Mouse (Mus musculus) ovary, postnatal 36 days (tissue): Measurements from ENCODE around the gene Aox2.

Experiments
- DNase-seq: peaks from one replicate; pipeline ENCODE4 v3.0.0; 2022; ENCODE audit warnings: low spot score, mixed read lengths

The Aox2 gene

DNA sequence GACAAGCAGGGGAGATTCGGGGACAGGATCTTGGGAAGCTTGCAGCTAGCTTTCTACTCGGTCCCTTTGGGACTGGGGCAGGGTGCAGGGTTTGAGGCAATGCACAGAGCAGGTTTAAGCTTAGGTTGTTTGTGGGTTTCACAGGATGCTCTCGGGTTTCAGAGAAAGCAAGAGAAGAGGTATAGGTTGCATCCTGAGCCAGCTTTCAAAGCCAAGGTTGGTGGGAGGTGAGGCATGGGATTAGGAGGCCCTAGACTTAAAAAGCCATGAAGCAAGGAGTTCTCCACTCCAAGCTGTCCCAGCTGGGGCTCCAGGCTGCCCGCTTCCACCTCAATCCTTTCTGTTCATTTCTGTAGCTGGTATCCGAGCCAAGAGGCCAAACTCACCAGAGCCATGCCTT is at the start of gene Aox2:
TSS of gene Aox2 (plus strand) at position 301 of the 400 bp plus-strand sequence.
- no peak for DNase-seq

DNA sequence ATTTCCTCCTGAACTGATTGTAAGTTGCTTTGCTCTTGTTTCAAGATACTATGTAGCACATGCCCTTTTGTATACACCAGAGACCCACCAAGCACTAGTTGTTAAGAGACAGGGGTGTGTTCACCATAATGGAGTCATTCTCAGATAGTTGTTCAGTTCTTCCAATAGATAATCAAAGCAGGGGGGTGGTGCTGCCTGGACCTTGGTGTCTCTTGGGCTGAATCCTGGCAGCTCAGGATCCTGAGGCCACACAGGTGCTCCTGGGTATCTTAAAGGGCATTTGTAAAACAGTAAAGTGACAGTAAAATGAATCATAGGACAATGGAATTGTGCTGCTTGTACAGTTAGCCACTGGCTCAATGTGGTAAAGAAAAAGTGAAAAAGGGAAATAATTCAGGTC is 49.2 kb upstream of the Aox2 start:
- no peak for DNase-seq

DNA sequence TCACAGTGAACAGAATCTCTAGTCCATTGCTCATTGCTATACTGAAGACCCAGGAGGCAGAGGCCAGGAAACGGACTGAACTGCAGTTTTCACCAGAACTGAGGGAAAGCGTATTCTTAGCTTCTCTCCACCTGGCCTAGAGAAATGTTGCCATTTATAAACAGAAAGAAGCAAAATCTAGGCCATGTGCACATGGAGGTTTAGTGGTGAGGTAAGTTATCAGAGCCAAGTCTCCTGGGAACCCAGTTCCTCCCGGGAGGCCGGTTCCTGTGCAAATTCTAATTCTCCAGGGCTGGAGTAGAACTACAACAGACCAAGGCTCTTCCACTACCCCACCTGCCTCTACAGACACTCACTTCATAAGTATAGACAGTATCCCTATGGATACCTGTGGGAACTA is 48.4 kb upstream of the Aox2 start:
- no peak for DNase-seq

DNA sequence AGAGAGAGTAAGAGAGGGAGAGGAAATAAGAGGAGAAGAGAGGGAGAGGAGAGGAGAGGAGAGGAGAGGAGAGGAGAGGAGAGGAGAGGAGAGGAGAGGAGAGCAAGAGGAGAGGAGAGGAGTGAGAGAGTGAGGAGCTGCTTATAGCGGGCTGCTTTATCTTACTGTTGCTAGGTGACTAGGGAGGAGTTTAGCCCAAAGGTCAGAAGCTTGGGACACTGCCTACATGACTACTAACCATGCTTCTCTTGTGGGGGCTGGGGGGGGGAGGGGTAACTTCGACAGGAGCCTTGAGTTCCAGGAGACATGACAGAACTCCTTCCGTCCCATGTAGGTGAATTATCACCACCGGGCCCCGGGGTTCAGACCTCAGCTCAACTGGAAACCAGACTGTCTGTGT is 47.6 kb upstream of the Aox2 start:
- no peak for DNase-seq

DNA sequence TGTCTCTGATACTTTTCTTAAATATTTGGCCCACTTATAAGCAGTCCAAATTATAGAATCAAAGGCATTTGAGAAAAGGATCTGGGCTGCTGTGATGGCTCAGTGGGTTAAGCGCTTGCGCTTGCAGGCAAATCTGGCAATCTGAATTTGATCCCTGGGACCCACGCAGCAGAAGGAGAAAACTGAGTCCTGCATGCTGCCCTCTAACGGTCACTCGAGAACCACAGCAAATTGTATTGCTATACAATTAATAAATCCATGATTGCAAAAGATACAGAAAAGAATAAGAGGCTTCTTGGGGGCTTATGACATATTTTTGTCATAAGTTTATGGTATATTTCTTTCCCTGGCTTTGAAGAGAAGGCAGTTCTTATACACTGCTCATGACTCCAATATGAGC is 42.7 kb upstream of the Aox2 start:
- no peak for DNase-seq

DNA sequence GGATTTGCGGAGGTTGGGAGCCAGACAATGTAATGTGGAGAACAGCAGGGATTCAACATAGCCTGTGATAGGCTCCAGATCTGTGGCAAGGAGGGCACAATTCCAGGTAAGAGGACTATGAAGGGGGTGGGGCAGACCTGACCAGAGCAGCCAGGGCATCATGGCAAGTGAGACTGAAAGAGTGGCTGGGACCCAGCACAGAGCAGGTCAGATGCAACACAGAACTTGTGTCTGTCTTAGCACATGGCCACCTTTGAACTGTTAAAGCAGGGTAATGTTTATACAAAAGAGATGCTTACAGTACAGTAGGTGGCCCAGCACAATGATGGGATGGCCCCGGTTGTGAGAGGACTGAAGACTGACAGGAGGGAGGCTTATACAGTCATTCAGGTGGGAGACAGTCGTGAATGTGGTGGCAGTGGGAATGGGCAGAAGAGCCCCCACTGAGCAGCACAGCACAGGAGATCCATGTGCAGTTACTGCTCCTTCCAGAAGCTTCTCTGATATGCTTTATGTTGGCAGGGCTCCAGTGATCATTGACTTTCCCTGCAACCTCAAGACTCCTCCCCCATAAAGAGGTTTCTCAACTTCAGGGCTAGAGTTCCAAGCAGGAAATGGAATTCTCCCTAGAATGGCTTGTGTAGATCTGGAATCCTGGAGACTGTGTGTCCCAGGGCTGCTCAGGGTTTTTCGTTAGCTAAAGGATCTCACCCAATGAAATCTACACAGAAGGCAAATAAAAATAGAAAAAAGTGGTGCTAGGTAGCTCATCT is 40.4 kb upstream of the Aox2 start:
- no peak for DNase-seq

DNA sequence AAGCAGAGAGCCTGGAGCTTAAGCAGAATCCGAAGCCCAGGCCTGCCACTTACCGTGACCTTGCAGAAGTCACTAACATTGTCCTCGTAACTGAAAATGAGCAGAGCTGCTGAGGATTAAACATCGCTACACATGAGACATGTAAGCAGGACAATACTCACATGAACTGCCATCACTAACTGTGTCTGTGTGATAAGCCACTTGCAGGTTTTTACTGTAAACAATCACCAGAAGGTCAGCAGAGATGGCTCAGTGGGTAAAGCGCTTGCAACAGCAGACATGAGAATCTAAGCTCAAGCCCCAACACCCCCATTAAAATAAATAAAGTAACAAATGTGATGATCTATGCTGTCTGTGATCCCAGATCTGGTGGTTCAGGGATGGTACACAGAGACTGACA is 39.7 kb upstream of the Aox2 start:
- DNase-seq: no peak

DNA sequence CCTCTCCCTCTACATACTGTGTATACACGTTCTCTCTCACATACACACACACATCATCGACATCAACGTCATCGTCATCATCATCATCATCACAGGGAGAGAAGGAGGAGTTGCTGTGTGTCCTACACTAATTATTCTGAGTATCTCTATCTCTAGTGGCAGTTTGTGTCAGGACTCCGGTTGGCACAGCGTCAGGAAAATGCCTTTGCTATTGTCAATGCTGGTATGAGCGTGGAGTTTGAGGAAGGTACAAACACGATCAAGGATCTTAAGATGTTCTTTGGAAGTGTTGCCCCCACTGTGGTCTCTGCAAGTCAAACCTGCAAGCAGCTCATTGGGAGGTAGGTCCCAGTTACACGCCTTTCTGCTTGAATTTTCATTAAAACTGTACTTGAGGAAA is 39.2 kb upstream of the Aox2 start:
- DNase-seq: no peak

DNA sequence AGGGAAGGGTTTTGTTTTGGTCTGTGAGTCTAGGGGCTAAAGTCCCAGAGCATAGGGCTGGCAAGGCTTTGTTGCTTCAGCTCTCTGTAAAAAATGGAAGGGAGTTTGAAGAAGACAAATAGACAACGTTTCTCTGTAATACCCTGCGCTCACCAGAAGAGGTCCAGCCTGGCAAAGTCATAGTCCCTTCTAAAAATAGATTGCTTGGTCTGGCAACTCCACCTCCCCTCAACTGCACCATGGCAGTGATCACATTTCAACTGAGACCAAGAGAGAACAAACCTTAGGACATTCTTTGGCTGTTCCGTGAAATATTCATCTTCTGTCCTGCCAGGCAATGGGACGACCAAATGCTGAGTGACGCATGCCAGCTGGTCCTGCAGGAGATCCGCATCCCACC is 37.8 kb upstream of the Aox2 start:
- DNase-seq: no peak

DNA sequence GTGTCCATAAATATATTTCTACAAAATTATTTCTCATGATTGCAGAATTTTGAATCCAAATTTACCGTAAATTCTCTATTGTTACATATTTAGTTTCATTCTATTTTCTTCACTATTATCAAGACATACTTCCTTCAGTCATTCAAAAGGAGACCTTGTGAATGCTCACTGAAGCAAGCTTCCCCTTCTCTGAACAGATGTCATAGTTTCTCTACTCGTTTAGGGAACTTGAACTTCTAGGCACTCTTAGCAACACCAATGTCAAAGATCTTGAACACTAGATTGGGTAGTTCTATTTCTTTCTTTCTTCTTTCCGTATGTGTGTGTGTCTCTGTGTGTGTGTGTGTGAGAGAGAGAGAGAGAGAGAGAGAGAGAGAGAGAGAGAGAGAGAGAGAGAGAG is 33.6 kb upstream of the Aox2 start:
- no peak for DNase-seq

DNA sequence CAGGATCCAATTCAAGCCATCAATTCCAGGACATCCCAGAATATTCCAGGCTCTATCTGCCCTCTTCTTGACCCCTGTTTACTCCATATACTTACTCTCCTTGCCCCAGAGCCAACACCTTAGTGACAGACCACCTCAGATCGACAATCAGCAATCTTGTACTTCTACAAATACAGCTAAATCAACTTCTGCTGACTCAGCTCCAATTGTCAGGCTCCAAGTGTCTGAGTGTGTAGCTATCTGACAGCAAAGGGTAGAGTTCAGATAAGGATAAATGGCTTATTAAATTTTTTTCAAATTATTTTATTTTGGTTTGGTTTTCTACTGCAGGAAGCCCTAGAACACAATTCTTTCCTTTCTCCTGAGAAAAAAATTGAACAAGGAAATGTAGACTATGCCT is 29.6 kb upstream of the Aox2 start:
- no peak for DNase-seq

DNA sequence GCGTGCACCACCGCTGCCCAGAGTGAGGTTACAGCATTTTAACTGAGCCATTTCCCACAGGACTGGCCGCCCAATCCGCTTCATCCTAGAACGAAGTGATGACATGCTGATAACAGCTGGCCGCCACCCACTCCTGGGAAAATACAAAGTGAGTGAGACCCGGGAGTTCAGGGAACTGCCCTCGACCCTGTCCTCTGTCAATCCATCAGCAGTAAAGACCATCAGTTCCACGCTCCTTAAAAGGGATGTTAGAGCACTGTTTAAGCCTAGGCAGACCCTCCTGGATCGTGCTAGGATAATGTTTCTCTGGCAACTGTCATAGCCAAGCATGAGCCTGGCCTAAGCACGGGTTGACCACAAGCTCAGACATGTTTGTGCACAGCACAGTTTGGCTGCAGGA is 24.7 kb upstream of the Aox2 start:
- DNase-seq: no peak

DNA sequence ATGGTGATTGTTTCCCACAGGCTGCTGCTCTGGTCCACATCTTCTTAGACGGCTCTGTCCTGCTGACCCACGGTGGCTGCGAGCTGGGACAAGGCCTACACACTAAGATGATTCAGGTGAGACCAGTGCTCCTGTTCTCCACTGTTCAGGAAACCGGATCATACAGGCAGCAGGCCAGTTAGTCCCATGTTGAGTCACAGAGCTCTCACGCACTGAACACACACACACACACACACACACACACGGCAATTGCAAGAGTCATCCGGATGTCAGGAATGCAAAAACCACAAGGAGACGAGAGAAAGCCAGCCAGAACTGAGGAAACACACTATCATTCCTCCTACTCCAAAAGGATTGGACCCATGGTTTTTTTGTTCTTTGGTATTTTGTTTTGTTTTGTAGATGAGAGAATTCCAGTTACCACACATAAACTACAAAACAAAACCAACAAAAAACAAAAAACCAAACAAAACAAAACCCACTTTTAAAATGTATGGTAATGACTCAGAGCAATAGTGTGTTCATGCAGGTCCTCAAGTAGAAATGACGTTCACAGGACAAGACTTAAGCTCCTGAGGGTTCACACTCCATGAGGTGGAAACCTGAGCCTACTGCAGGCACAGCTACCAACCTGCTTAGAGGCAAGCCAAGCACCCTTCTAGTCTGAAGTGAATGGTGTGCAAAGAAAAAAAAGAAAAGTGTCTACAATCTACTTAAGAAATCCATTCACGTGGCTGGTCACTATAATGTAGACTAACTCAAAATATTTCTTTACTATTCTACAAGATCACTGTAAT is 20.7 kb upstream of the Aox2 start:
- no peak for DNase-seq

DNA sequence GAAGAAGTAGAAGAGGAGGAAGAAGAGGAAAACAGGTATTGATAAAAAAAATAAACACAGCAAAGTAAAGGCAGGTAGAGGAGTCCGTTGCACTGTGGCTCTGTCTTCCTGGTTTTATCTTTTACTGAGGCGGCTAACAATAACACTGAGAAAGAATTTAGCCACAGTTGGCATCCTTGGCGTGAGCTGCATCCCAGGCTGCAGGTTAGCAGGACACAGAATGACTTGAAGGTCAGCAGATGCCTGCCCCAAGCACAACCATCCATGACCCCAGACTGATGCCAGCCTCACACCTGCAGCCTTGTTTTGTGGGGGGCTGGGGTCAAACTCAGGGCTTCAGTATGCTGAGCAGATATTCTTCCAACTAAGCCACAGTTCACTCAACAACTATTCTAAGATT is 17.8 kb upstream of the Aox2 start:
- DNase-seq: no peak

DNA sequence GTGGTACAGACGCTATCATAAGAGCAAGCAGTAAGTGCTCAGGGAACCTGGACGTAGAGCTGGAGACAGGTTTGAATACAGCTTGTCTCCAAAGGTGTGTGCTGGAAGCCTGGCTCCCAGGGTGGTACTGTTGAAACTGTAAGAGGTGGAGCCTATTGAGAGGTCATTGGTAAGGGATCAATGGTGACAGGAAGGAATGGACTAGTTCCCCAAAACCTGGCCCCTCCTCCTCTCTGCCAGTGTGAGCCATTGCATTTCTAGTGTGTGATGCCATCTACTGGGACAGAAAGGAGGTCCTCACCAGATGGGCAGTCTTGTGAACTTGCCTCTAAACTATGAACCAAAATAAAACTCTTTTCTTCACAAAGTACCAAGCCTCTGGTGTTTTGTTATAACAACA is 9.9 kb upstream of the Aox2 start:
- no peak for DNase-seq

DNA sequence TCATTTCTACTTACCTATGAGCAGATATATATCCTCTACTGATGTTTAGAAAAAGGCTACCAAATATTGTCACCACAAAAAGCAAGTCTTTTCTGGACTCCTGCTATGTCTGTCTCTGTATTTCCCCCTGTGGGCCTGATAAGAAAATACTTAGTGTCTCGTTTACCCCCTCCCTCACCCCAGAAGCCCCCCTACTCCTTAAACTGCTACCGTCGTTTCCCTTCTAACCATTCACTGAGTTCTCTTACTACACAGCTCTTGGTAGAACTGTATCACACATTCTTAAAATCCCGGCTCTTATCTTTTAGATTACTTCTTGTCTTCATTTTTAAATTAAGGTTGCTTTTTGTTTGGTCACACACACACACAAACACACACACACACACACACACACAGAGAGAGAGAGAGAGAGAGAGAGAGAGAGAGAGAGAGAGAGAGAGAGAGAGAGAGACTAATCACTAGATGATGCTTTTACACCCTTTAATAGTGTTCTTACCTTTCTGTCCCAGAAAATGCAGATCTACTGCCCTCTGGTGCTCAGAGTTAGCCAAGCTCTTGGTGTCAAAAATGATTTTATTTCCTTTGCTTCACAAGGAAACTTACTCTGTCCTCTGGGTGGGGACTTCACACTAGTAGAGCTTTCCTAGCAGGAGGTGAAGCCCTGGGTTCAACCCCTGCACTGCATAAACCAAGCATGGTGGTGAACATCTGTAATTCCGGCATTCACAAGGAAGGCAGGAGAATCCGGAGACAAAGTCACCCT is 7.1 kb upstream of the Aox2 start:
- DNase-seq: peak; percentile 36

DNA sequence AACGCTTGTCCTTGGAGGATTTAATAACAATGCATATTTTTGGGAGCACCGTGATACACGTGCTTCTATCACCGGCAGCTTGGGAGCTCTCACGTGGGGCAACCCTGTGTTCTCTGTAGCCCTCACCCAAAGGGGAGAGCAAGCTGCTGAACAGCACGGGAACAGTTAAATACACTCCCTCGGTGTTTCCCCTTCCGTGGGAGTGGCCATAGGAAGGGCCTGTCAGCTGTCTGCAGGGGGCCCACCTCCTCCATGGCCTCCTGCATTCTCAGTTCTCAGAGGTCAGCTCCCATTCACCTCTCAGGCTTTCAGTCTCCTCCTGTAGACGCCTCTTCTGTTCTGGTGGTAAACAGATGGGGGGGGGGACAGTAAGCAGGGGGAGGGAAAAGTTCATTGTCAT is 2.2 kb upstream of the Aox2 start:
- DNase-seq: no peak

DNA sequence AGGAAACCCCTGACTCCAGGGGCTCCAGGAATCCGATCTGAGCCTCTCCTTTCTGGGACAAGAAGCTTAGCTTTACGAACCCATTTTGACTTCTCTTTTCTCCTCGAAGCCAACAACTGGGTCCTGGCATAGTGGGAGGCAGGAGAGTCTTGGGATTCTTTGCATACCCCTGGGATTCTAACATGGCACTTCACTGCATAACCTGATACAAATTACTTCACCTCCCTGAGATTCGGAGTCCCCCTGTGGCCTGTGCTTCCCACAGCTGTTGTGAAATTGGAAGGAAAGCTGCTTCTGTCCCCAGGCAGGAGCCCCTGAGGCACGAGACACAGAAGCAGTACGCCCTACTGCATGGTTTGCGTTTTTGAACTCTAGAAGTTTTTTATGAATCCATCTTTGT is 387 bp downstream of the Aox2 start:
- no peak for DNase-seq

DNA sequence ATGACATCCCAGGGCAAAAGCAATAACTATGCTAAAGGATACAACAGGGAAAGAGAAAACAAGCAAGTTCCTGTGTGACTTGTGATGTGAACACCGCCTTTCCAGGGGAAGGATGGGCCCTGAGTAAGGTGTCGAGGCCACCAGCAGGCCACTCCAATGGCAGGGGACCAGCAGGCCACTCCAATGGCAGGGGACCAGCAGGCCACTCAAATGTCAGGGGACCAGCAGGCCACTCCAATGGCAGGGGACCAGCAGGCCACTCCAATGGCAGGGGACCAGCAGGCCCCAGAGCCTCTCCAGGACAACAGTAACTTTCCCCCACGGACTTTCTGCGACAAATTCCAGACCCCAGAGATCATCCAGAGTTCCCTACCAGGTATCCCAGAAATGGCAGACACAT is 2.3 kb downstream of the Aox2 start:
- DNase-seq: no peak

DNA sequence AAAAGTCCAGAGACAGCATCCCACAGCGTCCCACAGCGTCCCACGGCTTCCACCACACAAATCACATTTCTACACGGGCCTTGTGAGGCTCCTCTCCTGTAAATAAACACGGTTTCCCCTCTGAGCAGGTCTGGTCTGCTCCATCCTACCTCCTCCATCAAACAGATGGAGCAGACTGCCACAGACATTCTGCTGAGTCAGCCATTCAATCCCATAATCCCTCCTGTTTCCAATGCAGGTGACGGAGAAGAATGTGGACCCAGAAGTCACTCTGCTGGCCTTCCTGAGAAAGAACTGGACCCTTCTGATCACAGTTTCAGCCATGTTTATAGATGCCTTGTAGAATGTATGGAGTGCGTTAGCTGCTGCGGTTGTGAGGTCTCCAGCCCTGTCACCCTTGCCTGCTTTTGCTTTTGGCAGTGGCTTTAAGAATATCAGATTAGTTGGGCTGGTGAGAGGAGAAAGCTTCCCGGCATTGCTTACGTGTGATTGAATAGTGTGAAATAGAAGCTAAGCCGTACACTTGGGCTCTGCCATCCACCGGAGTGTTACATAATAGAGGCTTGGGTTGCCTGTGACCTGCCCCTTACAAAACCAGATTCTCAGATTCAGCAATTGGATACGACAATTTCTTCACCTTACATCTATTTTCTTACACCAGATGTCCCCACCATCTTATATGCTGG is 3.0 kb downstream of the Aox2 start:
- DNase-seq: no peak

DNA sequence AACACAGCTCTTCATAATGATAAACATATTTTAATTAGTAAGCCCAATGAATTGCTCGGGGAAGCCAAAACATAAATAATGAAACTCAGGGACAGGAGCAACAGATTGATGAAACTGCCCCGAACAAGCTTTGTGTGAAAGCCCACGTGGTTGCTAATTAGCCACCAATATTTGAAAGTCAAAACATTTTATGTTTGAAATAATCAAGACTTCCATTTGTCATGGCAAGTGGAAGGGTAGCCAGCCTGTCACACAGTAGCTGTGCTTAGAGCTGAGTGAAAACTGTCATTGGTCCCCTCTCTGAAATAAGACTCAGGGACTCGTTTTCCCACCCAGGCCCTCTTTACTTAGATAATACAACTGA is 3.5 kb downstream of the Aox2 start:
- no peak for DNase-seq

DNA sequence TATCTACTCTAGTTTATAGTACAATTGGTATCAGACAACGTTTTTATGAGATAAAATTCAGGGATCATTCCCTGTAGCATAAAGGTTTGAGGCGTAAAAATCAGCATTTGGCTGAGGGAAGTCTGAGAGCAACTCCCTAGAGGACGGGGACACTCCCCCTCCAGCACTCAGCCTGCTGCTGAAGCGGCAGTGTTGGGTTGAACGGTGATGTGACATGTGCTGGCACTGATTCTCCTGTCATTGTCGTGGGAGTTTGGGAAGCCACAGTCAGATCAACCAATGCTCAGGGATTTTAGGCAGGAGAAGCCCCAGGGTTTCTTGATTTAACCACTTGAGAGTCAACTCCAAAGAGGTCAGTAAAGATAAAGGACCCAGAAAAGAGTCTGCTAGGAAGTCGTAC is 6.4 kb downstream of the Aox2 start:
- DNase-seq: no peak

DNA sequence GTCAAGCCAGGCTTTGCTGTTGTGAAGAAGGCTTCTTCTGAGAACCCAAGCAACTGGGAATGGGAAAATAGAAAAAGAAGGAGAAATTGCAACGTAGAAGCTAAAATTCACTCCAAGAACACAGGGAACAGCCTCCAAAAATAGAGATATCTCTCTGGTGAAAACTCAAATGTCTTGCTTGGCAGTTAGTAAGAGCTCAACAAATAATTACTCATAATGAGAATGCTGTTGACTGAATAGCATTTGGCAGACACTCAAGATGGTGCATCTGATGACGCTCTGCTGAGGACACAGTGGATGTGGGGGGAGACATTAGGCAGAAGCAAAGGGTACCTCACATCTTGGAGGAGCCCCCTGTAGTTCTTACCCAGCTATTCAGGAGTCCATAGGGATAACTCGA is 10.0 kb downstream of the Aox2 start:
- DNase-seq: no peak
